Comparison of ENCODE assay signal across 9 mouse cellular contexts in the genomic region with DNA sequence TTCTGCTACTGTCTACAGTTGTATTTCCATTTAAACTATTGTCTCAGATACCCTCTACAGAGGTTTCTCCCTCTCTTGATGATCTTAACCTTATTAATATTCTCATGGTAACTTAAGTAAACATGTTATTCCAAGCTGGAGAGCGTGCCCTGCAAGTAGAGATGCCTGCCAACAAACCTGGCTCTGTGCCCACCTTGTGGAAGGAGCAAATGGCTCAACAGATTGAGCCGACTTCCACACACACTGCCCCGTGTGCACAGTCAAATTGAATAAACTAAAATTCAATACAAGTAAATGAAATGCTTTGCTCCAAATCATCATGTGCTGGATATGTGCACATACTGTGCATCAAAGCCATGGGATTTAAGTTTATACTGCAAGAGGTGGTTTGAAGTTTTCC. TPM values are rescaled to one million over a fixed set of nuclear protein-coding genes. Genes with fewer than 3 reads are reported as not detected.
DNase-seq lines count a peak whose midpoint lies in the region; ATAC-seq and TF ChIP-seq lines count a peak whose summit lies in the region.
"Had no signal": no experiment of that assay in that cellular context is flagged by ENCODE, and none has a peak within 500 bp of the region (broad histone marks: within the 10 kb centered on the region; RNA-seq: fewer than 3 reads in every experiment).

No protein-coding gene starts in this region.

- H3K4me1 ChIP-seq in embryonic facial prominence, embryonic 14.5 days (ENCODE audit: control insufficient read depth, insufficient read depth, low read length): no peaks in the 10 kb centered on the region
- no peaks in the 10 kb centered on the region for H3K4me1 ChIP-seq in embryonic facial prominence, embryonic 10.5 days
- no peaks in the 10 kb centered on the region for H3K4me1 ChIP-seq in intestine, postnatal 0 days (replicated peaks; ENCODE audit: control insufficient read depth, insufficient read depth, low read length)
- H3K4me1 ChIP-seq: liver, embryonic 15.5 days had no signal

- no peaks in the 10 kb centered on the region for H3K36me3 ChIP-seq in embryonic facial prominence, embryonic 14.5 days (ENCODE audit: control insufficient read depth, insufficient read depth, low read length)
- H3K36me3 ChIP-seq in embryonic facial prominence, embryonic 10.5 days (replicated peaks): no peaks in the 10 kb centered on the region
- H3K36me3 ChIP-seq in intestine, postnatal 0 days (ENCODE audit: control insufficient read depth, insufficient read depth): no peaks in the 10 kb centered on the region
- H3K36me3 ChIP-seq: liver, embryonic 15.5 days had no signal

- no peak overlapping the region for H3K9ac ChIP-seq in embryonic facial prominence, embryonic 14.5 days (ENCODE audit: low read depth, low read length)
- no peak overlapping the region for H3K9ac ChIP-seq in intestine, postnatal 0 days (ENCODE audit: low read depth, low read length)
- H3K9ac ChIP-seq: liver, embryonic 15.5 days had no signal

- WGBS in embryonic facial prominence, embryonic 14.5 days: 42% methylated on average over 3 of the region's 3 CpGs
- WGBS in embryonic facial prominence, embryonic 10.5 days: 80% methylated on average over 3 of the region's 3 CpGs
- WGBS in intestine, postnatal 0 days: 39% methylated on average over 3 of the region's 3 CpGs

- intact Hi-C loops in heart, postnatal 36 days (cut with DNase I): no loop called here
- intact Hi-C loops in left cerebral cortex, postnatal 4 days (cut with DNase I): no loop called here

- H3K27ac ChIP-seq in embryonic facial prominence, embryonic 14.5 days (replicated peaks; ENCODE audit: low read depth, low read length): no peak overlapping the region
- H3K27ac ChIP-seq in embryonic facial prominence, embryonic 10.5 days (replicated peaks): no peak overlapping the region
- no peak overlapping the region for H3K27ac ChIP-seq in intestine, postnatal 0 days (ENCODE audit: low read depth, low read length)
- H3K27ac ChIP-seq: liver, embryonic 15.5 days had no signal

- H3K4me2 ChIP-seq in embryonic facial prominence, embryonic 14.5 days (ENCODE audit: low read depth, low read length): no peak overlapping the region
- H3K4me2 ChIP-seq in intestine, postnatal 0 days (replicated peaks; ENCODE audit: low read depth): no peak overlapping the region
- H3K4me2 ChIP-seq: liver, embryonic 15.5 days had no signal

- TF ChIP-seq CTCF in intestine, postnatal 0 days (IDR thresholded peaks at IDR 0.05; ENCODE audit: low read depth): no peak

- H3K4me3 ChIP-seq in embryonic facial prominence, embryonic 14.5 days (ENCODE audit: low read depth, low read length): no peak overlapping the region
- H3K4me3 ChIP-seq in embryonic facial prominence, embryonic 10.5 days: no peak overlapping the region
- no peak overlapping the region for H3K4me3 ChIP-seq in intestine, postnatal 0 days (ENCODE audit: low read depth, low read length)
- H3K4me3 ChIP-seq: liver, embryonic 15.5 days had no signal

- H3K9me3 ChIP-seq in embryonic facial prominence, embryonic 14.5 days (ENCODE audit: control insufficient read depth, low read length): no peaks in the 10 kb centered on the region
- H3K9me3 ChIP-seq in embryonic facial prominence, embryonic 10.5 days: no peaks in the 10 kb centered on the region
- H3K9me3 ChIP-seq in intestine, postnatal 0 days (ENCODE audit: control insufficient read depth): no peaks in the 10 kb centered on the region
- H3K9me3 ChIP-seq: liver, embryonic 15.5 days had no signal

- no peak for ATAC-seq in embryonic facial prominence, embryonic 14.5 days (ENCODE audit: low read depth)
- ATAC-seq in intestine, postnatal 0 days: no peak

- no peaks in the 10 kb centered on the region for H3K27me3 ChIP-seq in embryonic facial prominence, embryonic 14.5 days (replicated peaks; ENCODE audit: control insufficient read depth, insufficient read depth, low read length)
- H3K27me3 ChIP-seq in embryonic facial prominence, embryonic 10.5 days (replicated peaks; ENCODE audit: low read depth, poor library complexity, severe bottlenecking): no peaks in the 10 kb centered on the region
- no peaks in the 10 kb centered on the region for H3K27me3 ChIP-seq in intestine, postnatal 0 days (replicated peaks; ENCODE audit: control insufficient read depth, insufficient read depth, low read length)
- H3K27me3 ChIP-seq: liver, embryonic 15.5 days had no signal

- DNase-seq in embryonic facial prominence, embryonic 14.5 days (ENCODE audit: low spot score): peak; percentile 69
- DNase-seq in embryonic facial prominence, embryonic 10.5 days (ENCODE audit: low spot score): no peak
- DNase-seq in testis, postnatal 10 days (ENCODE audit: low spot score): peak; percentile 64
- no peak for DNase-seq in testis, postnatal 14 days (ENCODE audit: low spot score)
- DNase-seq in heart, postnatal 36 days: peak; percentile 50 to 68
- DNase-seq in left cerebral cortex, postnatal 4 days: peak; percentile 95
- DNase-seq in embryo, embryonic 10.5 days (ENCODE audit: low spot score): no peak

RNA-seq across cellular contexts. Expression of a gene that starts 14.1 kb away (rescaled TPM):
- 0.14 and 0.19 TPM in 2 replicates for polyA plus RNA-seq in embryonic facial prominence, embryonic 14.5 days (2014; fragmentation: Nextera tagmentation; extraction: Ambion mirVana)
- polyA plus RNA-seq in embryonic facial prominence, embryonic 10.5 days (2016; fragmentation: Nextera tagmentation; extraction: Ambion mirVana): not detected in 2 replicates
- total RNA-seq in heart, postnatal 36 days (2021): not detected
- total RNA-seq in left cerebral cortex, postnatal 4 days (2021): under 1 TPM in 1 of 2 experiments, not detected in 1; 0.66 TPM
- polyA plus RNA-seq in intestine, postnatal 0 days (2015; fragmentation: Nextera tagmentation; extraction: Ambion mirVana): 0.08 TPM in 1 of 2 replicates, not detected in the other
- polyA plus RNA-seq: liver, embryonic 15.5 days had no signal

RNA-seq across cellular contexts. Expression of a gene that starts 40.0 kb away (rescaled TPM):
- 86.8 and 87.9 TPM in 2 replicates for polyA plus RNA-seq in embryonic facial prominence, embryonic 14.5 days (2014; fragmentation: Nextera tagmentation; extraction: Ambion mirVana)
- polyA plus RNA-seq in embryonic facial prominence, embryonic 10.5 days (2016; fragmentation: Nextera tagmentation; extraction: Ambion mirVana): 80.4 and 85.2 TPM in 2 replicates
- total RNA-seq in heart, postnatal 36 days (2021): 10 to 100 TPM; 40.8 to 42.8 TPM
- 10 to 100 TPM; 35.2 to 38.2 TPM for total RNA-seq in left cerebral cortex, postnatal 4 days (2021)
- polyA plus RNA-seq in intestine, postnatal 0 days (2015; fragmentation: Nextera tagmentation; extraction: Ambion mirVana): 91.7 and 92.2 TPM in 2 replicates

Comparison
In these comparisons a context has a peak if more than half of its experiments do, and no peak if none do; other contexts are left out.
1. DNase-seq: peak in embryonic facial prominence, embryonic 14.5 days (single experiment), testis, postnatal 10 days (single experiment), heart, postnatal 36 days (2 of 2) and left cerebral cortex, postnatal 4 days (single experiment); none in embryonic facial prominence, embryonic 10.5 days (single experiment), testis, postnatal 14 days (single experiment) and embryo, embryonic 10.5 days (single experiment).